Mouse (Mus musculus) inflammation-experienced regulatory T-cells (primary cell): ENCODE results near the gene Atp5g1. TPM values are rescaled to one million over a fixed set of nuclear protein-coding genes. Genes with fewer than 3 reads are reported as not detected.

ENCODE experiments used
- polyA plus RNA-seq, 2 experiments: library from polyadenylated mRNA; unstranded; fragments of 100-300 nt; shearing (Covaris generic); gene quantifications; one replicate each; pipeline ENCODE4 v1.2.1; 2017

Atp5g1 gene
- 100 to 1,000 TPM; 302 to 318 TPM for polyA plus RNA-seq

GRCm38 (mm10) chr11:96075509-96076220 lies at the start of gene Atp5g1:
Atp5g1 (minus strand) TSS chr11:96075670.

GRCm38 (mm10) chr11:96111751-96112150 lies 36.3 kb upstream of the Atp5g1 start, which contains the start of gene Calcoco2:
Calcoco2 (minus strand) TSS chr11:96111964.

DNA sequence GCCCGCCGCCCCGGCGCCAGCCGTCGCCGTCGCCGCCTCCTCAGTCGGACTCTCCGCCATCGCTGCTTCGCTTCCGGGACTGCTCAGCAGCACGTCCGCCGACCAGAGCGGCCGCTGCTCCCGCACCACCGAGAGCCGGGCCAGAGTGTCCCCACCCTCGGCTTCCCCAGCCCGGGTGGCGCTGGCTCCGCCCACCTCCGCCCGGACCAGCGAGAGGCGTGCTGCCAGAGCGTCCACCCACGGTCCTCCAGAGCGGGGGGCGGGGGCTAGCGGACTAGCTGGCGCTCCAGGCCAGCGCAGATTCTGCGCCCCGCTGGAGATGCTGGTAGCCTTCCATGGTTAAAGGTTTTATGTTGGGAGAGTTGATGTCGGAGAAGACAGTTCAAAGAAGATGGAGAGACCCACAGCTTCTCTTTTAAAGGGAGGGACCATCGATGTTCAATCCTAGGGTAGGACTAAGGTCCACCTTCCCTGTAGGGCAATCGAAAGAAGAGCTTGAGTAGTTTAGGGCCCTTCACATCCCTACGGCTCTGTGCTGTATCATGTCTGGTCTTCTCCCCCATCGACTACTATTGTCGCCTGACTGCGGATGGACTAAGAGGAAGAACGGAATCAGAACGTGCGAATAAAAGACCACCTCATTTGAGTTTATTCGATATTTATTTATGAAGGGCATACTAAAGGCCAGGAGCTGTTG lies 10.1 kb downstream of the Atp5g1 start, which contains the start of gene Ube2z:
Gene Ube2z (minus strand): TSS at position 174 of the 697 bp plus-strand sequence.

GRCm38 (mm10) chr11:96034596-96035052 lies 40.8 kb downstream of the Atp5g1 start, which contains the start of gene Snf8:
Snf8 (plus strand) TSS chr11:96034885.

Other genes with a start within 250 kb of the Atp5g1 start
- gene Gngt2, start 238.5 kb downstream of the Atp5g1 start, polyA plus RNA-seq, result 10 to 100 TPM; 29.6 to 32.0 TPM
- gene Abi3, start 233.2 kb downstream of the Atp5g1 start, polyA plus RNA-seq, result 10 to 100 TPM; 52.3 to 53.0 TPM
- gene B4galnt2, start 160.8 kb downstream of the Atp5g1 start, polyA plus RNA-seq, result under 1 TPM in 1 of 2 experiments, not detected in 1; 0.14 TPM
- gene Igf2bp1, start 69.7 kb downstream of the Atp5g1 start, polyA plus RNA-seq, result 1 to 10 TPM in 1 of 2 experiments, under 1 TPM in 1; 0.12 to 1.4 TPM
- not detected for gene Gip, start 51.1 kb downstream of the Atp5g1 start, polyA plus RNA-seq
- gene Snf8, start 40.8 kb downstream of the Atp5g1 start, polyA plus RNA-seq, result 10 to 100 TPM; 82.6 to 87.8 TPM
- 10 to 100 TPM; 42.9 to 43.9 TPM for gene Ube2z, start 10.3 kb downstream of the Atp5g1 start, polyA plus RNA-seq
- under 1 TPM in 1 of 2 experiments, not detected in 1; 0.27 TPM for gene Calcoco2, start 36.3 kb upstream of the Atp5g1 start, polyA plus RNA-seq
- gene Ttll6, start 58.1 kb upstream of the Atp5g1 start, polyA plus RNA-seq, result under 1 TPM; 0.06 to 0.23 TPM
- gene Hoxb13, start 118.6 kb upstream of the Atp5g1 start, polyA plus RNA-seq, result under 1 TPM in 1 of 2 experiments, not detected in 1; 0.14 TPM
- gene Hoxb9, start 195.8 kb upstream of the Atp5g1 start, polyA plus RNA-seq, result not detected
- gene Hoxb8, start 206.2 kb upstream of the Atp5g1 start, polyA plus RNA-seq, result not detected
- gene Hoxb7, start 211.0 kb upstream of the Atp5g1 start, polyA plus RNA-seq, result not detected
- gene Hoxb6, start 216.8 kb upstream of the Atp5g1 start, polyA plus RNA-seq, result not detected
- 1 to 10 TPM in 1 of 2 experiments, under 1 TPM in 1; 0.14 to 1.1 TPM for gene Hoxb5, start 227.7 kb upstream of the Atp5g1 start, polyA plus RNA-seq
- gene Hoxb4, start 242.6 kb upstream of the Atp5g1 start, polyA plus RNA-seq, result under 1 TPM; 0.61 to 0.72 TPM
- gene Hoxb3, start 247.7 kb upstream of the Atp5g1 start, polyA plus RNA-seq, result under 1 TPM in 1 of 2 experiments, not detected in 1; 0.25 TPM